Mouse (Mus musculus) small intestine, adult 2 months (tissue): ENCODE results near the gene Arhgap31.

ENCODE experiments used
- CTCF ChIP-seq: fragments of 200-500 bp; IDR thresholded peaks from 2 replicates; pipeline ENCODE4 v1.5.1; 2012; ENCODE audit warnings: low read depth, mild to moderate bottlenecking, control low read depth, inconsistent platforms, low read length, moderate library complexity, mixed read lengths; ENCODE audit not compliant: insufficient replicate concordance, insufficient read length; ENCODE audit errors: extremely low read depth
- POLR2A ChIP-seq: fragments of 200-500 bp; IDR thresholded peaks from 2 replicates; pipeline ENCODE4 v1.6.1; 2012; ENCODE audit warnings: low read depth, mild to moderate bottlenecking, control low read depth, inconsistent platforms, low read length, moderate library complexity

- no peak for TF ChIP-seq CTCF
- no peak for TF ChIP-seq POLR2A
Measured at GRCm38 (mm10) chr16:38568192-38568591, 144.9 kb downstream of the Arhgap31 start.
